Mouse (Mus musculus): ENCODE measurements at regions not wholly inside any gene's neighbourhood (a gene's known extent, or its start where the extent isn't known, plus 50 kb on each side); places are given as distances from the start of the nearest gene placed in this dataset.

GRCm38 (mm10) chr5:119072712-119073111 is 512.2 kb downstream of the Med13l start:
- 91% methylated on average over 14 of the region's 14 CpGs for WGBS

GRCm38 (mm10) chr5:119080747-119081146 is 520.3 kb downstream of the Med13l start:
- 87% methylated on average over 5 of the region's 5 CpGs for WGBS
- no peak overlapping the region for H3K9ac ChIP-seq
- peaks cover 6% of the 10 kb centered on the region for H3K4me1 ChIP-seq
- H3K9me3 ChIP-seq, result no peaks in the 10 kb centered on the region
- H3K4me2 ChIP-seq, result no peak overlapping the region
- ATAC-seq (ENCODE audit: insufficient number of reproducible peaks, low FRiP score, low TSS enrichment, low read depth), result no peak
- no peak overlapping the region for H3K4me3 ChIP-seq
- H3K27me3 ChIP-seq, result peaks cover 24% of the 10 kb centered on the region
- H3K36me3 ChIP-seq, result no peaks in the 10 kb centered on the region
- H3K27ac ChIP-seq, result no peak overlapping the region

More at GRCm38 (mm10) chr5:119072712-119073111, 512.2 kb downstream of the Med13l start:
- Histone ChIP-seq H3K4me1 (no peaks in the 10 kb centered on the region), H3K36me3 (no peaks in the 10 kb centered on the region), H3K4me2 (no peak overlapping the region), H3K9ac (no peak overlapping the region), H3K27me3 (0 out of 2 replicates have a peak, but pooled peaks cover 5% of the 10 kb centered on the region), H3K27ac (no peak overlapping the region), H3K9me3 (no peaks in the 10 kb centered on the region), H3K4me3 (no peak overlapping the region)
- no peak for ATAC-seq (ENCODE audit: insufficient number of reproducible peaks, low FRiP score, low TSS enrichment, low read depth)

- H3K9me3 ChIP-seq, result no peaks in the 10 kb centered on the region
- H3K4me3 ChIP-seq, result no peak overlapping the region
- H3K36me3 ChIP-seq, result no peaks in the 10 kb centered on the region
- peaks cover 45% of the 10 kb centered on the region for H3K27me3 ChIP-seq
- no peak overlapping the region for H3K4me2 ChIP-seq
- ATAC-seq (ENCODE audit: insufficient number of reproducible peaks, low FRiP score, low TSS enrichment, low read depth), result no peak
- peaks cover 16% of the 10 kb centered on the region for H3K4me1 ChIP-seq
- H3K9ac ChIP-seq, result no peak overlapping the region
- WGBS, result 61% methylated on average over 15 of the region's 15 CpGs
- H3K27ac ChIP-seq, result no peak overlapping the region
Measured at GRCm38 (mm10) chr5:119082895-119083294, 522.4 kb downstream of the Med13l start.

GRCm38 (mm10) chr5:119097576-119098193 is 537.2 kb downstream of the Med13l start:
- 8% methylated on average over 17 of the region's 17 CpGs for whole genome bisulfite sequencing
- Histone ChIP-seq H3K36me3 (no peaks in the 10 kb centered on the region), H3K27me3 (peaks cover 28% of the 10 kb centered on the region), H3K4me2 (peak overlapping the region; percentile 34), H3K4me3 (peak overlapping the region; percentile 9; the same call in 1 of the 2 replicates), H3K27ac (no peak overlapping the region), H3K9me3 (no peaks in the 10 kb centered on the region), H3K4me1 (peaks cover 4% of the 10 kb centered on the region; the same call in 1 of the 2 replicates), H3K9ac (no peak overlapping the region)
- ATAC-seq (ENCODE audit: insufficient number of reproducible peaks, low FRiP score, low TSS enrichment, low read depth), result no peak

- no peak overlapping the region for H3K9ac ChIP-seq
- no peaks in the 10 kb centered on the region for H3K36me3 ChIP-seq
- H3K4me3 ChIP-seq, result no peak overlapping the region
- no peak overlapping the region for H3K4me2 ChIP-seq
- 80% methylated on average over 6 of the region's 6 CpGs for WGBS
- H3K4me1 ChIP-seq, result peaks cover 4% of the 10 kb centered on the region; the same call in 1 of the 2 replicates
- ATAC-seq (ENCODE audit: insufficient number of reproducible peaks, low FRiP score, low TSS enrichment, low read depth), result no peak
- H3K27ac ChIP-seq, result no peak overlapping the region
- H3K27me3 ChIP-seq, result peaks cover 28% of the 10 kb centered on the region
- H3K9me3 ChIP-seq, result no peaks in the 10 kb centered on the region
Measured at GRCm38 (mm10) chr5:119099817-119100216, 539.3 kb downstream of the Med13l start.

GRCm38 (mm10) chr5:119103503-119103902 is 543.0 kb downstream of the Med13l start:
- Histone ChIP-seq H3K4me2 (no peak overlapping the region), H3K36me3 (no peaks in the 10 kb centered on the region), H3K4me3 (no peak overlapping the region), H3K27ac (no peak overlapping the region), H3K9me3 (no peaks in the 10 kb centered on the region), H3K27me3 (peaks cover 4% of the 10 kb centered on the region; the same call in 1 of the 2 replicates), H3K9ac (no peak overlapping the region), H3K4me1 (no peaks in the 10 kb centered on the region)
- 43% methylated on average over 1 of the region's 1 CpGs for WGBS
- no peak for ATAC-seq (ENCODE audit: insufficient number of reproducible peaks, low FRiP score, low TSS enrichment, low read depth)

GRCm38 (mm10) chr5:119107898-119108297 is 547.4 kb downstream of the Med13l start:
- H3K4me2 ChIP-seq, result no peak overlapping the region
- no peak for ATAC-seq (ENCODE audit: insufficient number of reproducible peaks, low FRiP score, low TSS enrichment, low read depth)
- no peak overlapping the region for H3K27ac ChIP-seq
- 74% methylated on average over 4 of the region's 4 CpGs for WGBS
- H3K4me1 ChIP-seq, result no peaks in the 10 kb centered on the region
- H3K36me3 ChIP-seq, result no peaks in the 10 kb centered on the region
- no peaks in the 10 kb centered on the region; the same call in 1 of the 2 replicates for H3K27me3 ChIP-seq
- no peak overlapping the region for H3K9ac ChIP-seq
- no peak overlapping the region for H3K4me3 ChIP-seq
- no peaks in the 10 kb centered on the region for H3K9me3 ChIP-seq

- ATAC-seq (ENCODE audit: insufficient number of reproducible peaks, low FRiP score, low TSS enrichment, low read depth), result no peak
- Histone ChIP-seq H3K27ac (no peak overlapping the region), H3K9ac (no peak overlapping the region), H3K9me3 (no peaks in the 10 kb centered on the region), H3K4me1 (no peaks in the 10 kb centered on the region; the same call in 1 of the 2 replicates), H3K4me2 (no peak overlapping the region), H3K36me3 (no peaks in the 10 kb centered on the region), H3K4me3 (no peak overlapping the region), H3K27me3 (no peaks in the 10 kb centered on the region)
- 88% methylated on average over 1 of the region's 1 CpGs for WGBS
Measured at GRCm38 (mm10) chr5:119109501-119109900, 549.0 kb downstream of the Med13l start.

- Histone ChIP-seq H3K36me3 (no peaks in the 10 kb centered on the region), H3K4me3 (no peak overlapping the region), H3K9me3 (no peaks in the 10 kb centered on the region), H3K4me2 (no peak overlapping the region), H3K9ac (no peak overlapping the region), H3K27me3 (no peaks in the 10 kb centered on the region), H3K27ac (no peak overlapping the region), H3K4me1 (no peaks in the 10 kb centered on the region; the same call in 1 of the 2 replicates)
- 52% methylated on average over 7 of the region's 7 CpGs for WGBS
- ATAC-seq (ENCODE audit: insufficient number of reproducible peaks, low FRiP score, low TSS enrichment, low read depth), result no peak
Measured at GRCm38 (mm10) chr5:119114074-119114473, 553.6 kb downstream of the Med13l start.

GRCm38 (mm10) chr5:119125745-119126144 is 544.7 kb upstream of the Tbx3 start:
- Histone ChIP-seq H3K27ac (no peak overlapping the region), H3K4me2 (no peak overlapping the region), H3K36me3 (no peaks in the 10 kb centered on the region), H3K27me3 (peaks cover 4% of the 10 kb centered on the region; the same call in 1 of the 2 replicates), H3K9me3 (no peaks in the 10 kb centered on the region), H3K9ac (no peak overlapping the region), H3K4me1 (no peaks in the 10 kb centered on the region), H3K4me3 (no peak overlapping the region)
- no peak for ATAC-seq (ENCODE audit: insufficient number of reproducible peaks, low FRiP score, low TSS enrichment, low read depth)
- 85% methylated on average over 7 of the region's 7 CpGs for WGBS

- WGBS, result 93% methylated on average over 7 of the region's 7 CpGs
Measured at GRCm38 (mm10) chr5:119130176-119130575, 540.3 kb upstream of the Tbx3 start.

GRCm38 (mm10) chr5:119131461-119131860 is 539.0 kb upstream of the Tbx3 start:
- 50% methylated on average over 10 of the region's 10 CpGs for WGBS
- H3K27me3 ChIP-seq, result peaks cover 36% of the 10 kb centered on the region

More at GRCm38 (mm10) chr5:119130176-119130575, 540.3 kb upstream of the Tbx3 start:
- peaks cover 24% of the 10 kb centered on the region for H3K27me3 ChIP-seq
- no peaks in the 10 kb centered on the region for H3K36me3 ChIP-seq
- H3K9ac ChIP-seq, result no peak overlapping the region
- no peak overlapping the region for H3K27ac ChIP-seq
- no peak overlapping the region for H3K4me3 ChIP-seq
- no peaks in the 10 kb centered on the region for H3K9me3 ChIP-seq
- 0 out of 2 replicates have a peak, but pooled peaks cover 3% of the 10 kb centered on the region for H3K4me1 ChIP-seq
- no peak for ATAC-seq (ENCODE audit: insufficient number of reproducible peaks, low FRiP score, low TSS enrichment, low read depth)
- H3K4me2 ChIP-seq, result no peak overlapping the region

More at GRCm38 (mm10) chr5:119131461-119131860, 539.0 kb upstream of the Tbx3 start:
- H3K4me3 ChIP-seq, result no peak overlapping the region
- no peak for ATAC-seq (ENCODE audit: insufficient number of reproducible peaks, low FRiP score, low TSS enrichment, low read depth)
- H3K27ac ChIP-seq, result no peak overlapping the region
- H3K36me3 ChIP-seq, result no peaks in the 10 kb centered on the region
- no peaks in the 10 kb centered on the region for H3K9me3 ChIP-seq
- 0 out of 2 replicates have a peak, but pooled peaks cover 3% of the 10 kb centered on the region for H3K4me1 ChIP-seq
- no peak overlapping the region for H3K4me2 ChIP-seq
- no peak overlapping the region for H3K9ac ChIP-seq
